Mouse (Mus musculus) CH12.LX (cell line): ENCODE measurements around the gene Fxyd5. TPM values are rescaled to one million over a fixed set of nuclear protein-coding genes. Genes with fewer than 3 reads are reported as not detected.
A peak's percentile ranks its signal among the peaks of the same experiment; 100 is the strongest.

ENCODE experiments used
- DNase-seq: peaks from one replicate; pipeline ENCODE4 v3.0.0-alpha.2; 2013; ENCODE audit errors: extremely low read depth
- H3K27ac ChIP-seq: 2 replicates; pipeline ENCODE4 v1.5.1; 2012; ENCODE audit warnings: low read depth, mild to moderate bottlenecking, control low read depth, moderate library complexity; ENCODE audit not compliant: insufficient read depth
- H3K27me3 ChIP-seq: replicated peaks from 2 replicates; pipeline ENCODE3; 2012; ENCODE audit warnings: inconsistent platforms
- H3K36me3 ChIP-seq, 2 experiments: replicated peaks in 1 of 2; 2 replicates each; pipeline versions ENCODE3 to v1.6.1; 2012; ENCODE audit warnings: inconsistent platforms in 1 of 2, low read length in 1 of 2, mild to moderate bottlenecking in 1 of 2, mixed read lengths in 1 of 2, moderate library complexity in 1 of 2; ENCODE audit not compliant: control insufficient read depth in 1 of 2, insufficient read depth in 1 of 2
- H3K4me1 ChIP-seq, 2 experiments: 2 replicates each; pipeline ENCODE4 v1.6.1; 2012; ENCODE audit warnings: inconsistent platforms in 1 of 2, moderate library complexity in 1 of 2; ENCODE audit not compliant: insufficient read depth in 2 of 2, control insufficient read depth in 1 of 2
- H3K4me2 ChIP-seq: 2 replicates; pipeline ENCODE4 v1.6.1; 2012; ENCODE audit warnings: low read depth, mild to moderate bottlenecking, control low read depth; ENCODE audit not compliant: poor library complexity, insufficient read depth, severe bottlenecking
- H3K4me3 ChIP-seq, 3 experiments: fragments of 150-350 bp in 1 of 3; sonication (generic) in 1 of 3; replicated peaks in 1 of 3; 2 replicates each; pipeline versions ENCODE3 to v1.5.1; 2011 to 2012; ENCODE audit warnings: low read depth in 2 of 3, low read length in 2 of 3, mild to moderate bottlenecking in 2 of 3, moderate library complexity in 2 of 3, control low read depth in 1 of 3, improper control_type of control experiment in 1 of 3, inconsistent platforms in 1 of 3, mixed read lengths in 1 of 3; ENCODE audit not compliant: poor library complexity in 1 of 3
- H3K79me2 ChIP-seq: replicated peaks from 2 replicates; pipeline ENCODE4 v1.6.1; 2012; ENCODE audit warnings: mild to moderate bottlenecking, moderate library complexity; ENCODE audit not compliant: control insufficient read depth, poor library complexity, insufficient read depth, severe bottlenecking; ENCODE audit errors: extremely low read depth
- H3K9ac ChIP-seq: 2 replicates; pipeline ENCODE4 v1.6.1; 2012; ENCODE audit warnings: low read depth, mild to moderate bottlenecking, control low read depth, moderate library complexity; ENCODE audit not compliant: insufficient read depth
- H3K9me3 ChIP-seq: replicated peaks from 2 replicates; pipeline ENCODE3; 2012; ENCODE audit warnings: low read length, inconsistent platforms, mixed read lengths
- CHD2 ChIP-seq: IDR thresholded peaks from 2 replicates; pipeline ENCODE4 v1.6.1; 2011; ENCODE audit warnings: low read length, improper control_type of control experiment
- CTCF ChIP-seq, 2 experiments: IDR thresholded peaks in 1 of 2; conservative IDR thresholded peaks in 1 of 2; 2 replicates each; pipeline ENCODE4 v1.5.1; 2011 to 2012; ENCODE audit warnings: low read depth in 2 of 2, low read length in 2 of 2, improper control_type of control experiment in 1 of 2, inconsistent platforms in 1 of 2, mild to moderate bottlenecking in 1 of 2, moderate library complexity in 1 of 2
- E2F4 ChIP-seq: IDR thresholded peaks from 2 replicates; pipeline ENCODE4 v1.6.1; 2011; ENCODE audit warnings: low read depth, low read length, improper control_type of control experiment; ENCODE audit not compliant: insufficient replicate concordance
- ELF1 ChIP-seq: IDR thresholded peaks from 2 replicates; pipeline ENCODE4 v1.6.1; 2014; ENCODE audit warnings: low read depth, mild to moderate bottlenecking, inconsistent platforms, low read length, improper control_type of control experiment
- GABPA ChIP-seq: IDR thresholded peaks from 2 replicates; pipeline ENCODE4 v1.6.1; 2012; ENCODE audit warnings: low read depth, low read length, improper control_type of control experiment, inconsistent platforms; ENCODE audit not compliant: insufficient replicate concordance
- HCFC1 ChIP-seq: IDR thresholded peaks from 2 replicates; pipeline ENCODE4 v1.6.1; 2012; ENCODE audit warnings: low read depth, mild to moderate bottlenecking, inconsistent platforms, low read length, improper control_type of control experiment
- IRF4 ChIP-seq: IDR thresholded peaks from 2 replicates; pipeline ENCODE4 v1.6.1; 2014; ENCODE audit warnings: low read depth, mild to moderate bottlenecking, inconsistent platforms, low read length, improper control_type of control experiment
- JUN ChIP-seq: IDR thresholded peaks from 2 replicates; pipeline ENCODE4 v1.6.1; 2011; ENCODE audit warnings: low read depth, mild to moderate bottlenecking, low read length, improper control_type of control experiment, moderate library complexity; ENCODE audit not compliant: insufficient read depth
- JUND ChIP-seq: conservative IDR thresholded peaks from 2 replicates; pipeline ENCODE4 v1.6.1; 2011; ENCODE audit warnings: low read depth, low read length, improper control_type of control experiment
- KAT2A ChIP-seq: IDR thresholded peaks from 2 replicates; pipeline ENCODE4 v1.6.1; 2012; ENCODE audit warnings: low read length, improper control_type of control experiment, inconsistent platforms; ENCODE audit not compliant: insufficient replicate concordance
- MAFK ChIP-seq: IDR thresholded peaks from 2 replicates; pipeline ENCODE4 v1.6.1; 2011; ENCODE audit warnings: low read length, improper control_type of control experiment; ENCODE audit not compliant: insufficient replicate concordance
- MAX ChIP-seq: IDR thresholded peaks from 2 replicates; pipeline ENCODE4 v1.6.1; 2011; ENCODE audit warnings: low read length, improper control_type of control experiment
- MAZ ChIP-seq: IDR thresholded peaks from 2 replicates; pipeline ENCODE4 v1.6.1; 2012; ENCODE audit warnings: low read depth, mild to moderate bottlenecking, inconsistent platforms, low read length, improper control_type of control experiment, moderate library complexity
- NELFE ChIP-seq: IDR thresholded peaks from 2 replicates; pipeline ENCODE4 v1.6.1; 2011; ENCODE audit warnings: low read depth, low read length, improper control_type of control experiment
- NRF1 ChIP-seq: IDR thresholded peaks from 2 replicates; pipeline ENCODE4 v1.6.1; 2014; ENCODE audit warnings: low read depth, mild to moderate bottlenecking, inconsistent platforms, low read length, improper control_type of control experiment, moderate library complexity
- POLR2A ChIP-seq: IDR thresholded peaks from 2 replicates; pipeline ENCODE4 v1.6.1; 2011; ENCODE audit warnings: low read depth, mild to moderate bottlenecking, improper control_type of control experiment, low read length
- POLR2AphosphoS2 ChIP-seq: IDR thresholded peaks from 2 replicates; pipeline ENCODE4 v1.6.1; 2011; ENCODE audit warnings: low read depth, low read length, improper control_type of control experiment
- RAD21 ChIP-seq: IDR thresholded peaks from 2 replicates; pipeline ENCODE4 v1.6.1; 2011; ENCODE audit warnings: low read depth, mild to moderate bottlenecking, low read length, improper control_type of control experiment, moderate library complexity
- SIN3A ChIP-seq: IDR thresholded peaks from 2 replicates; pipeline ENCODE4 v1.6.1; 2012; ENCODE audit warnings: low read length, improper control_type of control experiment, inconsistent platforms
- SMC3 ChIP-seq: IDR thresholded peaks from 2 replicates; pipeline ENCODE4 v1.6.1; 2011; ENCODE audit warnings: low read depth, low read length, improper control_type of control experiment
- TBP ChIP-seq: conservative IDR thresholded peaks from 2 replicates; pipeline ENCODE4 v1.6.1; 2011; ENCODE audit warnings: low read depth, low read length, improper control_type of control experiment
- TCF12 ChIP-seq: IDR thresholded peaks from 2 replicates; pipeline ENCODE4 v1.6.1; 2014; ENCODE audit warnings: low read depth, mild to moderate bottlenecking, inconsistent platforms, low read length, improper control_type of control experiment
- UBTF ChIP-seq: IDR thresholded peaks from 2 replicates; pipeline ENCODE4 v1.6.1; 2012; ENCODE audit warnings: low read depth, mild to moderate bottlenecking, inconsistent platforms, low read length, improper control_type of control experiment, moderate library complexity
- ZC3H11A ChIP-seq: IDR thresholded peaks from 2 replicates; pipeline ENCODE4 v1.6.1; 2012; ENCODE audit warnings: low read depth, mild to moderate bottlenecking, inconsistent platforms, low read length, improper control_type of control experiment
- ZMIZ1 ChIP-seq: IDR thresholded peaks from 2 replicates; pipeline ENCODE4 v1.6.1; 2012; ENCODE audit warnings: low read depth, mild to moderate bottlenecking, inconsistent platforms, low read length, improper control_type of control experiment
- ZNF384 ChIP-seq: IDR thresholded peaks from 2 replicates; pipeline ENCODE4 v1.6.1; 2012; ENCODE audit warnings: low read depth, low read length, improper control_type of control experiment, inconsistent platforms
- dilution Hi-C: fragments of 300-500 bp; cut with MboI; formaldehyde crosslinking; loops from 2 replicates; pipeline ENCODE4 v1.14.3; 2020; ENCODE audit warnings: low sequenced_read_pairs; ENCODE audit not compliant: extremely low pct_unique_long_range_greater_than_20kb, extremely low pct_ligation_motif_present
- in situ Hi-C: fragments of 300-500 bp; cut with MboI; formaldehyde crosslinking; loops from 3 replicates; pipeline ENCODE4 v1.14.3; 2019; ENCODE audit warnings: low sequenced_read_pairs, low pct_ligation_motif_present, low pct_unique_long_range_greater_than_20kb, mixed read lengths
- polyA plus RNA-seq: library from polyadenylated mRNA; unstranded; fragments of >175 nt; gene quantifications from 2 replicates; pipeline ENCODE4 v1.2.1, GENCODE M21; 2012; ENCODE audit warnings: low read depth; ENCODE audit not compliant: insufficient read length
- total RNA-seq, 2 experiments: library from RNA; depleted of rRNA; stranded (reverse); fragments of 300-350 nt in 1 of 2; fragments of >200 nt in 1 of 2; gene quantifications; 2 replicates each; pipeline ENCODE4 v1.2.3; 2012 to 2014

Fxyd5 gene
- total and polyA plus RNA-seq, 3 experiments = 43.8 to 124 (median 71.6) TPM

- Histone ChIP-seq H3K4me2 (no peak overlapping the region), H3K4me1 (peaks cover 0 to 4% of the 10 kb centered on the region in 2 experiments; a peak in 1 of 4 replicates), H3K79me2 (no peaks in the 10 kb centered on the region), H3K27me3 (peaks cover 22% of the 10 kb centered on the region), H3K27ac (no peak overlapping the region), H3K36me3 (no peaks in the 10 kb centered on the region), H3K9me3 (peaks cover 6% of the 10 kb centered on the region), H3K9ac (no peak overlapping the region), H3K4me3 (no peak overlapping the region)
- dilution Hi-C loops (no loop called here), in situ Hi-C loops (no loop called here)
- TF ChIP-seq CTCF (conservative IDR thresholded peaks at IDR 0.05 in 1 of 2, IDR thresholded peaks at IDR 0.05 in 1 of 2; ENCODE audit: low read depth in 2 of 2, low read length in 2 of 2) (peak; percentile 62 to 79), E2F4 (no peak), TCF12 (no peak), JUND (no peak), ZMIZ1 (no peak), POLR2AphosphoS2 (no peak), GABPA (no peak), RAD21 (peak; percentile 79), MAZ (no peak), NRF1 (no peak), ZC3H11A (no peak), POLR2A (no peak), MAFK (no peak), NELFE (no peak), SIN3A (no peak), HCFC1 (no peak), ZNF384 (no peak), SMC3 (peak; percentile 61), MAX (no peak), ELF1 (no peak), JUN (no peak), IRF4 (no peak), UBTF (no peak), TBP (no peak), CHD2 (no peak), KAT2A (no peak)
- peak; percentile 59 for DNase-seq
These were observed 35.7 kb upstream of the Fxyd5 start for GRCm38 (mm10) chr7:31077885-31078445.
